Mouse (Mus musculus) intestine, embryonic 15.5 days (tissue): Measurements from ENCODE around the gene Krtap4-1. TPM values are rescaled to one million over a fixed set of nuclear protein-coding genes. Genes with fewer than 3 reads are reported as not detected.
A peak's percentile ranks its signal among the peaks of the same experiment; 100 is the strongest.
"Not testable (repeated sequence)": the region's sequence is repeated elsewhere in the genome, so short reads cannot be mapped to it uniquely, and the experiment has no call there.

ENCODE experiments used
- ATAC-seq: fragments of 200-750 bp; cut with Nextera tagmentation; 2 replicates; pipeline ENCODE4 v1.8.0; 2017; ENCODE audit warnings: moderate TSS enrichment, moderate library complexity
- H3K27ac ChIP-seq: fragments of 300-500 bp; sonication (generic); 2 replicates; pipeline ENCODE4 v1.5.1; 2015; ENCODE audit warnings: mild to moderate bottlenecking, inconsistent platforms
- H3K27me3 ChIP-seq: fragments of 300-500 bp; sonication (generic); replicated peaks from 2 replicates; pipeline ENCODE4 v1.6.1; 2015; ENCODE audit warnings: inconsistent platforms
- H3K36me3 ChIP-seq: fragments of 300-500 bp; sonication (generic); 2 replicates; pipeline ENCODE4 v1.6.1; 2015; ENCODE audit warnings: inconsistent platforms
- H3K4me1 ChIP-seq: fragments of 300-500 bp; sonication (generic); replicated peaks from 2 replicates; pipeline ENCODE4 v1.6.1; 2015; ENCODE audit warnings: inconsistent platforms
- H3K4me2 ChIP-seq: fragments of 300-500 bp; sonication (generic); replicated peaks from 2 replicates; pipeline ENCODE4 v1.6.1; 2015; ENCODE audit warnings: mild to moderate bottlenecking, inconsistent platforms
- H3K4me3 ChIP-seq: fragments of 300-500 bp; sonication (generic); replicated peaks from 2 replicates; pipeline ENCODE4 v1.5.1; 2015; ENCODE audit warnings: inconsistent platforms
- H3K9ac ChIP-seq: fragments of 300-500 bp; sonication (generic); 2 replicates; pipeline ENCODE4 v1.6.1; 2015; ENCODE audit warnings: inconsistent platforms
- H3K9me3 ChIP-seq: fragments of 300-500 bp; sonication (generic); 2 replicates; pipeline ENCODE4 v1.6.1; 2016; ENCODE audit warnings: inconsistent platforms
- WGBS: fragments of 180-500 bp; shearing (Covaris S2); methylation state at CpG from one replicate; pipeline ENCODE4 v1.1.7; 2015; 5-methylcytosine and 5-hydroxymethylcytosine counted together
- polyA plus RNA-seq: library from polyadenylated mRNA; unstranded; fragments of >200 nt; fragmentation: Nextera tagmentation; extraction: Ambion mirVana; gene quantifications from 2 replicates; pipeline ENCODE4 v1.2.1, GENCODE M21; 2015

The Krtap4-1 gene
- polyA plus RNA-seq, 1 experiment from 2014 or later = not detected

GRCm38 (mm10) chr11:99633293-99633692 is 5.3 kb upstream of the Krtap4-1 start:
- Histone ChIP-seq H3K27me3 (no peaks in the 10 kb centered on the region), H3K9ac (no peak overlapping the region), H3K4me1 (no peaks in the 10 kb centered on the region), H3K4me2 (no peak overlapping the region), H3K27ac (no peak overlapping the region), H3K4me3 (no peak overlapping the region), H3K9me3 (no peaks in the 10 kb centered on the region), H3K36me3 (no peaks in the 10 kb centered on the region)
- 62% methylated on average over 2 of the region's 2 CpGs for WGBS
- ATAC-seq = no peak

- WGBS = 62% methylated on average over 3 of the region's 3 CpGs
- ATAC-seq = no peak
- no peaks in the 10 kb centered on the region for H3K36me3 ChIP-seq
These were observed 2.9 kb upstream of the Krtap4-1 start for GRCm38 (mm10) chr11:99630890-99631289.

GRCm38 (mm10) chr11:99620335-99620734 is 7.7 kb downstream of the Krtap4-1 start, which contains the start of gene Gm11562:
Gene Gm11562 (minus strand): TSS chr11:99620435.
- no peaks in the 10 kb centered on the region for H3K4me1 ChIP-seq
- no peaks in the 10 kb centered on the region for H3K36me3 ChIP-seq
- H3K27ac ChIP-seq = no peak within 1 kb of the TSS
- H3K4me2 ChIP-seq = no peak within 1 kb of the TSS
- ATAC-seq = no peak
- H3K9ac ChIP-seq = no peak within 1 kb of the TSS
- H3K9me3 ChIP-seq = no peaks in the 10 kb centered on the region
- 74% methylated on average over 2 of the region's 2 CpGs for WGBS
- H3K27me3 ChIP-seq = no peaks in the 10 kb centered on the region
- no peak within 1 kb of the TSS for H3K4me3 ChIP-seq

More at GRCm38 (mm10) chr11:99630890-99631289, 2.9 kb upstream of the Krtap4-1 start:
- H3K27me3 ChIP-seq = no peaks in the 10 kb centered on the region
- no peak overlapping the region for H3K4me3 ChIP-seq
- H3K9me3 ChIP-seq = no peaks in the 10 kb centered on the region
- H3K4me1 ChIP-seq = no peaks in the 10 kb centered on the region
- H3K9ac ChIP-seq = no peak overlapping the region
- H3K27ac ChIP-seq = no peak overlapping the region
- no peak overlapping the region for H3K4me2 ChIP-seq

- H3K36me3 ChIP-seq = no peaks in the 10 kb centered on the region
- 68% methylated on average over 3 of the region's 3 CpGs for WGBS
These were observed 13.2 kb downstream of the Krtap4-1 start, which contains the start of gene Krtap2-4 for GRCm38 (mm10) chr11:99614796-99615363. Gene Krtap2-4 (minus strand): TSS chr11:99614846.

GRCm38 (mm10) chr11:99610089-99610488 is 17.9 kb downstream of the Krtap4-1 start, which contains the start of gene Gm11937:
Gene Gm11937 (minus strand): TSS chr11:99610189.
- H3K4me2 ChIP-seq, ATAC-seq, H3K4me1 ChIP-seq, H3K27me3 ChIP-seq, H3K36me3 ChIP-seq, H3K9ac ChIP-seq, H3K4me3 ChIP-seq, H3K9me3 ChIP-seq, H3K27ac ChIP-seq: not testable (repeated sequence)
- 45% methylated on average over 1 of the region's 2 CpGs for WGBS

More at GRCm38 (mm10) chr11:99614796-99615363, 13.2 kb downstream of the Krtap4-1 start, which contains the start of gene Krtap2-4:
- Histone ChIP-seq H3K4me1 (no peaks in the 10 kb centered on the region), H3K9me3 (no peaks in the 10 kb centered on the region), H3K4me3 (no peak within 1 kb of the TSS), H3K9ac (no peak within 1 kb of the TSS), H3K4me2 (no peak within 1 kb of the TSS), H3K27me3 (no peaks in the 10 kb centered on the region), H3K27ac (no peak within 1 kb of the TSS)
- ATAC-seq = peak; percentile 62; the same call in 1 of the 2 replicates

- no peak overlapping the region for H3K4me3 ChIP-seq
- no peaks in the 10 kb centered on the region for H3K27me3 ChIP-seq
- H3K9me3 ChIP-seq = no peaks in the 10 kb centered on the region
- no peak overlapping the region for H3K27ac ChIP-seq
- H3K9ac ChIP-seq = no peak overlapping the region
- no peaks in the 10 kb centered on the region for H3K4me1 ChIP-seq
- ATAC-seq = no peak
- H3K4me2 ChIP-seq = no peak overlapping the region
- 71% methylated on average over 1 of the region's 1 CpGs for WGBS
- no peaks in the 10 kb centered on the region for H3K36me3 ChIP-seq
These were observed 18.9 kb downstream of the Krtap4-1 start for GRCm38 (mm10) chr11:99609126-99609525.

GRCm38 (mm10) chr11:99603208-99603607 is 24.8 kb downstream of the Krtap4-1 start, which contains the start of gene Gm11938:
Gene Gm11938 (minus strand): TSS chr11:99603308.
- not testable (repeated sequence) for H3K4me2 ChIP-seq, H3K27me3 ChIP-seq, H3K9ac ChIP-seq, H3K4me3 ChIP-seq, H3K36me3 ChIP-seq, H3K9me3 ChIP-seq, ATAC-seq, H3K27ac ChIP-seq, H3K4me1 ChIP-seq
- 42% methylated on average over 1 of the region's 1 CpGs for WGBS

GRCm38 (mm10) chr11:99597742-99598141 is 30.3 kb downstream of the Krtap4-1 start, which contains the start of gene Krtap9-3:
Gene Krtap9-3 (minus strand): TSS chr11:99598105.
- not testable (repeated sequence) for H3K9ac ChIP-seq, H3K4me2 ChIP-seq, H3K36me3 ChIP-seq, H3K4me1 ChIP-seq, H3K9me3 ChIP-seq, H3K4me3 ChIP-seq, H3K27ac ChIP-seq, H3K27me3 ChIP-seq, ATAC-seq
- WGBS = 77% methylated on average over 6 of the region's 6 CpGs

- 90% methylated on average over 6 of the region's 6 CpGs for WGBS
- Histone ChIP-seq H3K4me2 (no peak within 1 kb of the TSS), H3K4me3 (no peak within 1 kb of the TSS), H3K9ac (no peak within 1 kb of the TSS), H3K4me1 (no peaks in the 10 kb centered on the region), H3K27me3 (no peaks in the 10 kb centered on the region), H3K27ac (no peak within 1 kb of the TSS), H3K9me3 (no peaks in the 10 kb centered on the region), H3K36me3 (no peaks in the 10 kb centered on the region)
- ATAC-seq = no peak
These were observed 37.1 kb downstream of the Krtap4-1 start, which contains the start of gene Krtap1-3 for GRCm38 (mm10) chr11:99590981-99591380. Gene Krtap1-3 (minus strand): TSS chr11:99591339.

- Histone ChIP-seq H3K4me2 (no peak overlapping the region), H3K27ac (no peak overlapping the region), H3K9ac (no peak overlapping the region), H3K4me1 (no peaks in the 10 kb centered on the region), H3K27me3 (no peaks in the 10 kb centered on the region), H3K9me3 (no peaks in the 10 kb centered on the region), H3K36me3 (no peaks in the 10 kb centered on the region), H3K4me3 (no peak overlapping the region)
- WGBS = 78% methylated on average over 7 of the region's 7 CpGs
- ATAC-seq = no peak
These were observed 42.9 kb downstream of the Krtap4-1 start for GRCm38 (mm10) chr11:99585096-99585495.

- H3K9me3 ChIP-seq = no peaks in the 10 kb centered on the region
- H3K9ac ChIP-seq = no peak within 1 kb of the TSS
- no peak within 1 kb of the TSS for H3K27ac ChIP-seq
- no peaks in the 10 kb centered on the region for H3K36me3 ChIP-seq
- no peak within 1 kb of the TSS for H3K4me2 ChIP-seq
- no peaks in the 10 kb centered on the region for H3K27me3 ChIP-seq
- H3K4me3 ChIP-seq = no peak within 1 kb of the TSS
- no peak for ATAC-seq
- no peaks in the 10 kb centered on the region for H3K4me1 ChIP-seq
- 79% methylated on average over 5 of the region's 5 CpGs for WGBS
These were observed 44.8 kb downstream of the Krtap4-1 start, which contains the start of gene Krtap1-4 for GRCm38 (mm10) chr11:99583245-99583704. Gene Krtap1-4 (minus strand): TSS chr11:99583654.

- Histone ChIP-seq H3K4me2 (no peak overlapping the region), H3K4me1 (no peaks in the 10 kb centered on the region), H3K4me3 (no peak overlapping the region), H3K27me3 (no peaks in the 10 kb centered on the region), H3K9me3 (no peaks in the 10 kb centered on the region), H3K9ac (no peak overlapping the region), H3K36me3 (no peaks in the 10 kb centered on the region), H3K27ac (no peak overlapping the region)
- 88% methylated on average over 6 of the region's 6 CpGs for WGBS
- ATAC-seq = no peak
These were observed 46.5 kb downstream of the Krtap4-1 start for GRCm38 (mm10) chr11:99581564-99581963.

GRCm38 (mm10) chr11:99581051-99581450 is 47.0 kb downstream of the Krtap4-1 start:
- Histone ChIP-seq H3K9ac (no peak overlapping the region), H3K27me3 (no peaks in the 10 kb centered on the region), H3K36me3 (no peaks in the 10 kb centered on the region), H3K9me3 (no peaks in the 10 kb centered on the region), H3K4me1 (no peaks in the 10 kb centered on the region), H3K4me3 (no peak overlapping the region), H3K27ac (no peak overlapping the region), H3K4me2 (no peak overlapping the region)
- 95% methylated on average over 5 of the region's 5 CpGs for WGBS
- ATAC-seq = no peak
